Mouse (Mus musculus): ENCODE data around the gene Gpr33.

Gene Gpr33

DNA sequence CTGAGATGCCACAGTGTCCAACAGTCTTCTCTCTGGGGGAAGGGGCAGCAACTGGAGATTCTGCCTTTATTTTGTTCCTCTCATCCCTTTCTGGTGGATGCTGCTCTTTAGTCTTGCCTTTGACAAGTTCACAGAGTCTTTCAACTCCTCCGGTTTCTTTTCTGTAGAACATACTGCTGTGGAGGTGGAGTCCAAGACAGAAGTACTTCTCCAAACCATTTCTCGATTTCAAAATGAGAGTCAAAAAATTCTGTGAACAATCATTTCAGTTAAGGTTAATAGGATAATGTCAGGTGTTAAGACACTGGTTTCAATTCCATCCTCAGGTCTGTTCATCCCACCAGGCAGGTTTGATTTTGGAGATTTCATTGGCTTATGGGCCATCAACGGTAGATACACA lies at the start of gene Gpr33:
TSS of gene Gpr33 (minus strand) at position 101 of the 400 bp plus-strand sequence.
- no peak for DNase-seq

DNA sequence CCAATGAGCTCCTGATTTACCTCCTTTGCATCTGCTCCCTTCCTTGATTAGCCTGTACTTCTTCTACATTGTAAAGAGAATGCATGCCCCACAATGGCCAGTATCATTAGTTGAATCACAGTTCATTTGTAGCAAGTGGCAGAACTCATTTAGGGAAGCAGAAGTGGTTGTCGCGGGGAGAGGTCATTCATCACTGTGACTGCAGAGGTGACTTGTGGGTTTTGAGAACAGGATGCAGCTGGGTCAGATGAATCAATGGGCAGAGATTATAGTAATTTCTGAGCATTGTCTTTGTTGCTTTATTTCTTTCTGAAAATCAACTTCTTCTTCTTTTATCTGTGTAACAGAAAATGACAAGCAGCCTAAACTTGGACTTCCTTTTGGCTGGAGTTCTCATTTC lies 21.5 kb upstream of the Gpr33 start:
- DNase-seq: peak; percentile 90

DNA sequence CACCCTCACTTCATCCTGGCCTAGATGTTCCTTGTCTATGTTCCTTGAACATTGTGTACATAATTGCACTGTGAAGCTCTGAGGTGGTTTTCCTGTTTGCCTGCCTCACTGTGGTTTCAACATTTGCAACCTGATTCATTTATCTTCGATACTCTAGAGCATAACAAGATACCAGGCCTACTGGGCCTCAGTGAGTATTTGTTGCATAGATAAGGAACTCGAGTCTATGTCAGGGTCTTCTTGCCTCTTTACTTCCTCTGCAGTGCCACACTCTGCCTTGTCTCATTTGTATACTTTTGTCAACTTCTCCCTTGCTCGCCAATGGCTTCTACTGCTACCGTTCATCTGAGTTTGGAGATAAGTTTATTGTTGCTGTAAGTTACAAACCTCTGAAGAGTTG lies 18.5 kb upstream of the Gpr33 start:
- DNase-seq: no peak

DNA sequence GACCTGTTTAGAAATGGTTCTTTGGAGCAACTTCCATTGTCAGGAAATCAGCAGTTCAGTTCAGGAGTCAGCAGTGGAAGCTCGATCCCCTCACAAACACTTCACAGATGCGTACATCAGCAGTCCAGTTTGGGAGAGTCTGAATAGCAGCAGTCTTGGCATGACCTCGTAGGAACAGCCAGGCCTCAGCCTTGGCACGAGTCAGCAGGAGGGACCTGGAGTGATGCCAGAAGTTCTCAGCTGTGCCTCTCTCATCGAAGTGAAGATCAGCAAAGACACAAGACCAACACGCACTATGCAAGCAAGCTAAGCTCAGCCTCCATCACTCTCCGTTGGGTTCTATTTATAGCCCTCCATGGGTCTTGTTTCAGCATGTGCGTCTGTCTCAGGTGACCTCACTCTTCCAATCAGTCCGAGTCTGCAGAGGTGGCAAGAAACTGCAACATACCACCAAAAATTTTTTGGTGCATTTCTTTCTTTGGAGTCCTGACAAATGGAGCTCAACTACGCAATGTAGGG lies 15.0 kb upstream of the Gpr33 start:
- DNase-seq: no peak

DNA sequence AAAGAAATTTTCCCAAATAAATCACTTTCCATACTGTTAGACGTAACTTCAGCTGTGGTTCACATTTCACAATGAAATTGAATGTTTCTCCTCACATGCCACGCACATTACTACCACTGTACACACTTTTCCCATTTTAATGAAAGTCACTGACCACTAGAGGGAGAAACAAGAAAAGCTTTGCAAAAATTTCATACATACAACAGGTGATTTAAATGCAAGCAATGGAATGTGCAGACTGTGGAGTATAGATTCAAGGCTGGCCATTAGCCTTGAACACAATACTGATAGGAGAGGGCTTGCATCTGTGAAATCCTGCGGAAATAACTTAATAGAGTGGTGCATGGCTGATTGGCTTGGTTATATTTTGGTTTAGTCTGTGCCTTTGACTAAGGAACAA lies 10.5 kb upstream of the Gpr33 start:
- DNase-seq: no peak

DNA sequence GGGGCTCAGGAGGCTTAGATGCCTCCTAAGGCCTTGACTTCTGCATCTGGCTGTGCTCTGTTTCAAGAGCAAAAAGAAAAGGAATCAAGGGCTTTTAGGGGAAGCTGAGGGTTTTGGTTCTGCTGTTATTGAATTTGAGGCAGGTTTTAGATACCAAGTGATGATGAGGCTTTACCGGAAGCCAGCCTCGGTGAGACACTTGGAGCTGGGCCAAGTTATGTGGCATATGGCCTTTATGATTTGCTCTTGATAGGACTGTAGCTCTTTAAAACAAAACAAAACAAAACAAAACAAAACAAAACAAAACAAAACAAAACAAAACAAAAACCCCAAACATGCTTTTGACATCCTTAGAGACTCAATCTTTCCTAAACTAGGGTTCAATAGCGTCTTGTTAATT lies 7.1 kb upstream of the Gpr33 start:
- no peak for DNase-seq

DNA sequence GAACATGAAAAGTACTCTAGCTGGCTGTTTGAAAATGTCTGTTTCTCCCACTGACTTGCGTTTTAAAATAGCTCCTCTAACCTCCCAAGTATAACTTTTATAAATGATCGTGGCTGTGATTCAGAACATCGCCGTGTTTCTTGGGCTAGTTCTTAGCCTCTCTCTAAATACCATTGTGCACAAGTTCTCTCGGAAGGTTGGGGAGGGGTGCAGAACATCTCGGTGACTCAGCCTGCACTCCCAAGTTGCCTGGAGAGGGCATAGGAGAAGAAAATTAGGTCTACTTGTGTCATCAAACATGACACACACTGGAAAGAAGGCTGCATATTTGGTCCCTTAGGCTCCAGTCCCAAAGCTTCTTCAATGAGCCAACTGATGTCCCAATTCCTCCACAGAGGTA lies 4.4 kb upstream of the Gpr33 start:
- no peak for DNase-seq

DNA sequence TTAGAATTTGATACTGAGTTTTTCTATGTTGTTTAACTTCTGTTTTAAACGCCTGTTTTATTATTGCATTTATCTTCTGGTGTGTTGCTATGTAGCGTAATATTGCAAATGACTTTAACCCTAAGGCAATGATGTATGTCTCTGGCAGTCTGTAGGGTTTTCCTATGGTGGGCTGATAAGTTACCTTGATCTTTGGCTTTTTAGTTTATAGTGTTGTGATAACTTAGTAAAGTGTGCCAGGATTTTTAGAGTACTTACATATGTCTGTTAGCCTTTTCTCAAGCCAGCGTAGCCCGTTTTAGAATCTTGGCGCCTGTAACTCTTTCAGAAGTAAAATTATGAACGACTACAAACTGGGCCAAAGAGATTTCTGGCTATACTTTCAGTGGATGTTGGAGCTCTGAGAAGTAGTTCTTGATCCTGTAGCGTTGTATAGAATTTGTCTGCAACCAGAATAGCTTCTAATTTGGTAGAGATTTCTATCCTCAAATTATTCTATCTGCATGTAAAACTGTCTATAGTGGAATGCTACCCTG lies 13.3 kb downstream of the Gpr33 start:
- no peak for DNase-seq

DNA sequence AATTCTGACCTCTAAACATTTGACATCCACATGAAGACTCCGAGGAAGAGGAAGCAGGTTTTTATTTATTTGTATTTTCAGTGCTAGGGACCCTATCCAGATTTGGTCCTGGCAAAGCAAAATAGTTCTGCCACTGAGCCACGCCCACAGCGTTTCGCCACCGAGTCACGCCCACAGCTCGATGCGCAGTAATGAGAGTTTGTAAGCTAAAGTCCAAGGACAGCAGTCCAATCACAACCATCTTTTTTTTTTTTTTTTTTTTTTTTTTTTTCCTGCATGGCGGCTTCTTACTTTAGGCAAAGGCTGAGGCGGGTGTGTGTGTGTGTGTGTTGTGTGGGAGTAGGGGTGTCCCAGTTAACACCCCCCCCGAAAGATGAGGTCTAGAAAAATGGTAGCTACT lies 13.8 kb downstream of the Gpr33 start:
- DNase-seq: no peak

DNA sequence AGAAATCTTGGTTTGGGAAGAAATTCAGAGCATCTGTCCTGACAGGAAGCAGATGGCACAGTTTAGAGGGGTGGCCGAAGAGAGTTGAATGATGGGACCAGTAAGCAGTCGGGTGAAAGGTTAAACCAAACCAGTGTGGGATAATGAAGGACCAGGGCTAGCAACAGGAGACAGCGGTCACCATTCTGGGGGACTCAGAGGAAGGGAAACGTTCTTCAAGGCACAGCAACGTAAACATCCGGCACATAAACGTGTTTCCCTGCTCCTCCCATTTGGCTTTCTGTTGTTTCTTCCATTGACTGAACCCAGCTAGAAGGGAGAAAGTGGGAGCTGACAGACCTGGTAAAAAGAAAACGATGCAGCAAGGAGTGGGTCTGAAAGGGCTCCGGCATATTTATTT lies 14.6 kb downstream of the Gpr33 start:
- no peak for DNase-seq

DNA sequence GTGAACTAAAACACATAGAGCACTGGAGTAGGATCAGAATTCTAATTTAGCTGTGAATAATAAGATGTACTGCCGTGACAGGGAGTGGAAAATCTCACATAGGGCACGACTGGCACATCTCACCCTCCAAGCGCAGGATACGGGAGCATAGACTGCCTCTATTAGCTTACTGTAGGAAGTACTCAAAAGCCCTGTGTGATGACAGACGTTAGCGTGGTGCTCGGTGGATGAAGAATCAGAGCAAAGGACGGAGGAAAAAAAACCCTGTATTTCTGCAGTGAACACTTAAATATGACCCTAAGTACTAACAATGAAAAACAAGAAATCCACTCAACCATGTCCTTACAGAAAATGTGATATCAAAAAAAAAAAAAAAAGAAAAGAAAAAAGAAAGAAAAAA lies 15.7 kb downstream of the Gpr33 start:
- peak; percentile 67 for DNase-seq

DNA sequence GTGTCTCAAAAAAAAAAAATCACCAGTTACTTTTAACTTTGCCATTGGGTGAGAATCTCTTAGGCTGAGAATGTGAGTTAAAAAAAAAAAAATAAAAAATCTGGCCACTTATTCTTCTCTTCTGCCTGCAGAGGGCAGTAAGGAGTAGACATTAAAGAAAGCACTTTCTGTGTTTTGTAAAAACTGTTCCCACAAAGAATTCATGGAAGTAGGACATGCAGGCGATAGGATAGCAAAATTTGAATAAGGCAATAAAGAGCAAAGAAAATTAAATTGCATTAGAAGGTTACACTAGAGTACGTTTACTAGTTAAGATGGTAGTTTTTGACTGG lies 17.3 kb downstream of the Gpr33 start:
- DNase-seq: no peak

DNA sequence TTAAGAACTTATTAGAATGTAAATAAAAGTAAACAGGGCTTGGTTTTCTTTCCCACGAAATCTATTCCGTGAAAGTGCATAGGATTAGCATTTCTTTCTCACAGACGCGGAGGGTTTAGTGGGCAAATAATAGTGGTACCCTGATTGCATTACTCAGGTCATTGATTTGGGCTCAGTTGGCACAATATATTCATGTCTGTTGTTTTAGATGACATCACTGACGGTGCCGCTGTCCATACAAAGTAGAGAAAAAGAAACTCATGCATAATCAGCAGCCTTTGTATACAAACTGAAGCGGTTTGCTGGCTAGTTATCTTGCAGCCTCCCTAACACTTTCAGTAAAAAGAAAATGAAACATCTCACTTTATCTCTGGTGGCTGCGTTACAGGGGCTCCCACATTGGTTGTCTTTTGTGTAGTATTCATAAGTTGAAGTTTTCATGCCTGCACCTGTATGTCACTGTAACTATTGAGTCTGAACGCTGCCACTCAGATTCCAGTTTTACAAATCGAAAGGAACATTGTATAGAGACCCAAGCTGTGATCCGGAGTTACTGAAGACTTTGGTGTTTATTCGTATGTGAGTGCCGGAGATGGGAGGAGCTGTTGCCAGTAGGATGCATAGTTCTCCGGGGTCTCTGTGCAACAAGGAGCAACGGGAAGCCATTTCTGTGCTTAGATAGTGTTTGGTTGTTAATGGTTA lies 17.8 kb downstream of the Gpr33 start:
- no peak for DNase-seq

DNA sequence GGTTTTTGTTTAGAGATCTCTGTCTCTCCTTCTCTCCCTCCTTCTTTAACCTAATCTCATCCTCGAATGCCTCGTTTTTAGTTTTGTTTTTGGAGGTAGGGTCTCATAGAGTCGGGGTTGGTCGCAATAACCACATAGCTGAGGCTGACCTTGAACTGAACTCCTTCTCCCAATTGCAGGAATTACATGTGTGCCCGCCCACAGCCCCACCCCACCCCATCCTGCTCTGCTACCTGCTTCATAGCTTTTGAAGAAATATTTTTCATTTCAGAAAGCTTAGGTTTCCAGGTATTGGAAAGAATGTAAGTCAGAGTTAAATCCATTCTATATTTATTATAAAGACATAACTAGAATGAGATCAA lies 21.2 kb downstream of the Gpr33 start:
- no peak for DNase-seq

DNA sequence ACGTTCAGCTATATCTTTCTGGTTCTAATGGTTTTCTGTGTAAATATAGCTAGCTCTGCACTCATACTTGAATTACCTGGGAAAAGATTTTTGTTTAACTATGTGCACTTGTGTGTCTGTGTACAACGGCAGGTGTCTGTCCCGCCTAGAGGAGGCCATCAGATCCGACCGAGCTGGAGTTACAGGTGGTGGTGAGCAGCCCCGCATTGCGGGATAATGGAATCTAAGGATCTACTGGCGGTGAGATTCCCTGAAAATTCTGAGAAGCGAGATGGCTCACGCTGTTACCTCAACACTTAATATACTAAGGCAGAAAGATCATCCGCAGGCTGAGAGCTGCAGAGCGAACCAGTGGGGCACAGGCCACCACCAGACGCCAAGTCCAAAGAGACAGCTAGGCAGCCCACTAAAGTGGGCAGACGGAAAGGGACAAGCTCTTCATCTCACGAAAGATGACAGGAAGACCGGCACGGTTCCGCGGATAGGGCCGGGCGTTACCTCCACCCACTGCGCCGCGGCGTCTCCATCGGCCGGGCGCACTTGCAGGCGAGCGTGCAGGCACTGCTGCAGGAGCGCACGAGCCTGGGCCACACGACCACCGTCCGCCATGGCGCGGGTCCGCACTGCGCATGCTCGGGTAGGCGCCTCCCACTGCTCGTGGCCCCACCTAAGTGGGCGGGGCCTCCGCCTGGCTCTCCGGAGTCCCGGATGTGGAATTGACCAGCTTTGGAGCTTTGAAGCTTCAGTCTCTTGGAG lies 21.8 kb downstream of the Gpr33 start, which contains the start of gene Dtd2:
TSS of gene Dtd2 (minus strand) at position 625 of the 756 bp plus-strand sequence.
- peak; percentile 99 for DNase-seq

DNA sequence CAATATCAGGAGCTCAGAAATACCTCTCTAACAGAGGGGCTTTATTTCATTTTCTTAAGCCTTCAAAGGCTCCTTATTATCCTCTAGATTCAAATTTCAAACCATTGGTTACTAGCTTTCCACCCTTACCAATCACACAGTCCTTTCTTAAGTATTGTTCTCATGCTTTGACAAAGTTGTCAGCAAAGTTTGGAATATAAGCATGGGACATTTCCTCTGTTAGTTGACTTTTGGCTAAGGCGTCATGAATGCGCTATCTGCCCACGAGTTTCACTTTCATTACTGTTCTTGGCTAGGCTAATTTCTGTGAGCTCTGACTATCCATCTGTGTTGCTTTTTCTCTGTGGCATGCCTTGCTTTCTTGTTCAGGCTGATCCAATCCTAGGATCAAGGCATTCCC lies 25.1 kb downstream of the Gpr33 start:
- DNase-seq: no peak

DNA sequence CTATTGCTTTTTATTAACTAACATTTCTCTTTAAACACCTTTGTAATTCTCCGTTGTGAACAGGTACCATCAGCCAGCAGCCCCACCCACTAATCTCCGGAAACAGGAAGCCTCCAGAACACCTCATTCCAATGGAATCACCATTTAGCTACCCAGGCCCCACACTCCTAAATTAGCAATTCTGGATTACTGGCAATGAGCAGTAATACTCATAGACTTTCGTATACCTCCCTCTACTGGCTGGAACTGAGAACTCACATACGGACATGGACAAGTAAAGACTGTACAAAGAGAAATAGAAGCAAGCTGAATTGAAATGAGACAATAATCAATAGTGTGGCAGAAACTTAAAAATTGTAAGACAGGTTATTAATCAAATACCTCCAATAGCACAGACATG lies 26.3 kb downstream of the Gpr33 start:
- DNase-seq: peak; percentile 91

DNA sequence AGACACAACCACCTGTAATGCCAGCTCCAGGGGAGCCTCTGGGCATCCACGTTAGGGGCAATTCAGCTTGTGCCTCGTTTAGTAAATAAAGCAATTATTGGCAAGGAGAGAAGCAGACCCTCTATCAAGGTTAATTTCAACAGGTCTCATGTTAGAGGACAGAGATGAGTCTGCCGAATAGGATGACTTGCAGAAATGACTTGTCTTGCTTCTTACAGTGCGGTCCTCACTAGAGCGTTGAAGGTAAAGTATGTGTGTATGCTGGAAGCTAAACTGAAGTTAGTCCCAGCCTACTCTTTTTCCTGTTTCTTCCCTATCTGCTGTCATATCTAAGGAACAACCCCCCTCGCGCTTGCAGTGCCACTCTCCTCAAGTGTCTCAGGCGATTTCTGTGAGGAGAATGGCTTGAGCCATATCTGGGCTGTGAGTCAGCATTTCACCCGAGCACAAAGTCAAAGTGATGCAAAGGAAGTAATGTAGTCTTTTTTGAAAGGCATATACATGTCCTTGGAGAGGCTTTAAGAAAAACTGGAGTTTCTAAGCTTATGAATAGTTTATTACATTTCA lies 29.4 kb downstream of the Gpr33 start:
- no peak for DNase-seq

DNA sequence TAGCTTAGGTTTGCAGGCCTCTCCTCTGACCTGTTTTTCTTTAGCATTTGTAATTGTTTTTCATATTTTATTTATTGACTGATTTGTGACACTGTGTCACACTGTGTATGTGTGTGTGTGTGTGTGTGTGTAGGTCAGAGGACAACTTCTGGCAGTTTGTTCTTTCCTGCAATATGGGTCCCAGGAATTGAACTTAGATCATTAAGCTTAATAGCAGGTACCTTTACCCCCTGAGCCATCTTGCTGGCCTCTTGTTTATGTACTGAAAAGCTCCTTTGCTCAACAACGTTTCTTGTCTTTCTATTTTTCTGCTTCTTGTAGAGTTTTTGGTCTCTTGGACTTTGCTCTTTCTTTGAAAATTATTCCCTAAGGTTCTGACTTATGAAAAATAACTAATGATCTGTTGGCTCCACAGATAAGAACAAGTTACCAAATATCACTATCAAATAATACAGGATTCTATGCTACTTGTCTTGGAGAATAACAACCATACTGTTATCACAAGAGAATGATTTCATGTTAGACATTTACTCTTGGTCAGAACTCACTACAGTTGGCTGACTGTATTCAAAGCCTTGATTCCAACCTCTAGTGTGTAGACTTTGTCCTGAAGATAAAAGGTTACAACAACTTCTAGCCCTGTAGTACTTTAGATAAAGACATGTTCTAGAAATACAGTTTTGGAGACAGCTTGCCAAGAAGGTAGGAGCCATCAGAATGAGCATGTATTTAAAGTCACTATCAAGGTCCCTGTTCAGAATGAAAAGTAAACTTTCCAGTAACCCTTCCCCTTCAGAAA lies 31.9 kb downstream of the Gpr33 start:
- no peak for DNase-seq

DNA sequence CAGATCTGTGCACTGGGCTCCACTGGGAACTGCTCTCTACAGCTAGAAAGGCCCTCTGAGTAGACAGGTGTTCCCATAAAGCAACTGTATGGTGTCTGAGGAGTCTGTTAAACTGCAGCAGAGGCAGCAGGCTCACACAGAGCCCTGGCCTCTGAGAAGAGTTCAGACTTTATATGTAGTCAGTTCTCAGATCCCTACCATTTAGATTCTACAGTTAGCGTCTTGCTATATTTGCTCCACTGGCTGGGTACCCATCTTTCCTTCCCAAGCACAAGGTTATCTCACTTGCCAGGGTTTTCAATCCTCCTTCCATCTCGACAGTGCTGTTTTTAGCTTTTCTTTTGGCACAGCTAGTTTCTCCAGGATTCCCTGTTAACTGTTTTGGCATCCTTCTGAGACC lies 37.2 kb downstream of the Gpr33 start:
- DNase-seq: no peak

DNA sequence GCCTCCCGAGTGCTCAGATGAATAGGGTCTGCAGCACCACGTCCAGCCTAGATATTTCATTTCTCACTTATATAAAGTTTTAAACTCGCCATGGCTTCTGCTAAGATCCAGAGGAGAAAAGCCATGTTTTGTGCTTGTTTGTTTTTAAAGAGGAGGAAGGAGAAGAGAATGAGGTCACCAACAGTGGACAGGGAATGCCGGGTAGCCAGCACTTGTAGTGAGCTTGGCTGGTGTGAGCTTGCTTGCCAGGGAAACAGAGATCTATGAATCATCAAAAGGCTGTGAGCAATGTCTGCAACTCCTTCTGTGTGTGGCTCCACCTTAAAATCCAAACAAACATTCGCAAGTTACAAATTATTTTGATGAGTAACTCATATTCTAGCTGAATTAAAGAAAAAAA lies 39.3 kb downstream of the Gpr33 start:
- DNase-seq: peak; percentile 68

DNA sequence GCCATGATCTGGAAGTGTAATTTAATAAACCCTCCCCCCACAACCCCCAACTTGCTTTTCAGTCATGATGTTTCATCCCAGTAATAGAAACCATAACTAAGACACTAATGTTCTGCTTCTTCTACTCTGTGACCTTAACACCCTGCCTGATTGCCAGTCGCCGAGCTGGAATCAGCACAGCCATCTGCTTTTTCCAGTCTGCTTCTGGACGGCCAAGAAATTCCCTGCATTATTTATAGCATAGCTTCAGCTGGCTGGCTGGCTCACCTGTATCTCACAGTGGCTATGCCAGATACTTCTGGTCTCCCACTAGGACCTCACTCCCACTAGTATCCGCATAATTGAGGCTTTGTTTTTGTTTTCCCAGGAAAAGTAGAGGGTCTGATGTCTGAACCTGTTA lies 42.0 kb downstream of the Gpr33 start:
- peak; percentile 92 for DNase-seq

DNA sequence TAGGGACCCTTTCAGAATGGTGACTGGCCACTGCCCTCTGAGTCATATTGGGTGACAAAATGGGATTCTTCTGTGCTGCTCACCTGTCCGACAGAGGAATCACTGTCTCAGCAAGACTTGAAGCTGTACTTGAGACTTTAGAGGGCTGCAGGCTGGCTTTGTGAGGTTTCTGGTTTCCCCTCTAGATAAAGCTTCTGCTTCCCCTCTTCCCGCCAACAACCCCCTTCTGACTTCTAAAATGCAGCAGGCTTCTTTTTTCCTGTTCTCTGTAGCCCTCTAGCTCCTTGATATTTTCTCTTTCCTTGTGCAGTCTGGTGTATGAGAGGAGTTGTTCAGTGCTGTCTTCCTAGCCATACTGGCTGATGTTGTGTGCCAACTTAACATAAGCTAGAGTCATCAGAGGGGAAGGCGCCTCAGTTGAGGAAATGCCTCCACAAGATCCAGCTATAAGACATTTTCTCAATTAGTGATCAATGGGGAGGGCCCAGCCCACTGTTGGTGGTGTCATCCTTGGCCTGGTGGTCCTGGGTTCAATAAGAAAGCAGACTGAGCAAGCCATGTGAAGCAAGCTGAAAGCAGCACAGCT lies 42.6 kb downstream of the Gpr33 start:
- peak; percentile 81 for DNase-seq

All from heart, adult 11 months (tissue).